Mouse (Mus musculus) ES-E14 (cell line): Measurements from ENCODE around the gene Aldh1a1.

Source experiments
- CHD2 ChIP-seq: IDR thresholded peaks from 2 replicates; pipeline ENCODE4 v1.6.1; 2014; ENCODE audit warnings: mild to moderate bottlenecking, low read depth, low read length, inconsistent platforms
- MAFK ChIP-seq: IDR thresholded peaks from 2 replicates; pipeline ENCODE4 v1.6.1; 2014; ENCODE audit warnings: mild to moderate bottlenecking, low read depth, low read length, inconsistent platforms; ENCODE audit not compliant: insufficient read depth
- ZC3H11A ChIP-seq: IDR thresholded peaks from 2 replicates; pipeline ENCODE4 v1.6.1; 2012; ENCODE audit warnings: low read depth, mild to moderate bottlenecking, inconsistent platforms, low read length, borderline replicate concordance
- ZNF384 ChIP-seq: IDR thresholded peaks from 2 replicates; pipeline ENCODE4 v1.6.1; 2012; ENCODE audit warnings: low read depth, low read length, inconsistent platforms

DNA sequence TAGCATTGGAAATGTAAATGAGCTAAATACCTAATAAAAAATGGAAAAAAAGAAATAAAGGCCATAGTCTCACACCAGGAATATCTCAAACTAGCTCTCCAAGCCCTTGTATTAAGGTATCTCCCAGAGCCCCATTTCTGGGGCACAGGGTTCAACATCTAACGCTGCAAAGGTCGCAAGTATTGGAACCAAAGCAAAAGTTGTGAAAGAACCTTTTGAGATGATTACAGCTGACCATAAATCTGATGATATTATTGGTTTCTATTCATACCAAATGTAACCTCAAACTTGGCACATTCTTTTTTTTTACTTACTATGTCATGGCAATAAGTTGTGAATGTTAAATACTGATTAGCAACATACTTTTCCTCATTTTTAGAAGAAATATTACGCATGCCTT lies 24.0 kb downstream of the Aldh1a1 start:
- TF ChIP-seq ZC3H11A = no peak
- no peak for TF ChIP-seq CHD2
- no peak for TF ChIP-seq ZNF384
- TF ChIP-seq MAFK = no peak
